Mouse (Mus musculus) kidney, adult 2 months (tissue): ENCODE measurements around the gene Smox. TPM values are rescaled to one million over a fixed set of nuclear protein-coding genes. Genes with fewer than 3 reads are reported as not detected.
"Not testable (repeated sequence)": the region's sequence is repeated elsewhere in the genome, so short reads cannot be mapped to it uniquely, and the experiment has no call there.

Experiments
- DNase-seq: peaks from one replicate; pipeline ENCODE4 v3.0.0; 2021
- H3K27ac ChIP-seq: fragments of 200-500 bp; 2 replicates; pipeline ENCODE4 v1.5.1; 2012; ENCODE audit warnings: low read depth, low read length, control low read depth, inconsistent platforms; ENCODE audit not compliant: insufficient read depth
- H3K27me3 ChIP-seq: fragments of 200-500 bp; replicated peaks from 2 replicates; pipeline ENCODE4 v1.6.1; 2012; ENCODE audit warnings: mild to moderate bottlenecking, moderate library complexity, low read length, inconsistent platforms; ENCODE audit not compliant: control insufficient read depth, insufficient read depth
- H3K36me3 ChIP-seq: fragments of 200-500 bp; 2 replicates; pipeline ENCODE4 v1.6.1; 2012; ENCODE audit warnings: mild to moderate bottlenecking, moderate library complexity, low read length, inconsistent platforms; ENCODE audit not compliant: control insufficient read depth, insufficient read depth
- H3K4me1 ChIP-seq: fragments of 200-500 bp; 2 replicates; pipeline ENCODE4 v1.6.1; 2011; ENCODE audit warnings: low read length; ENCODE audit not compliant: control insufficient read depth, insufficient read depth
- H3K4me3 ChIP-seq: fragments of 200-500 bp; 2 replicates; pipeline ENCODE4 v1.5.1; 2011; ENCODE audit warnings: mild to moderate bottlenecking, low read depth, low read length, control low read depth; ENCODE audit not compliant: insufficient read depth
- CTCF ChIP-seq: fragments of 200-500 bp; conservative IDR thresholded peaks from 2 replicates; pipeline ENCODE4 v1.5.1; 2011; ENCODE audit warnings: low read depth, mild to moderate bottlenecking, control low read depth, low read length, moderate library complexity, mixed read lengths; ENCODE audit not compliant: insufficient read depth, insufficient read length
- POLR2A ChIP-seq: fragments of 200-500 bp; IDR thresholded peaks from one replicate; pipeline ENCODE4 v1.6.1; 2011; ENCODE audit warnings: low read depth, low read length, control low read depth
- WGBS: fragments of 180-500 bp; shearing (Covaris S2); methylation state at CpG from one replicate; pipeline ENCODE4 v1.1.7; 2018; 5-methylcytosine and 5-hydroxymethylcytosine counted together
- polyA plus RNA-seq: library from polyadenylated mRNA; depleted of rRNA; stranded (reverse); fragments of >200 nt; gene quantifications from 2 replicates; pipeline ENCODE4 v1.2.3, GENCODE M21; 2012

The Smox gene
- polyA plus RNA-seq, 1 experiment = 12.5 TPM

- Histone ChIP-seq H3K36me3 (no peaks in the 10 kb centered on the region), H3K27ac (no peak overlapping the region), H3K27me3 (no peaks in the 10 kb centered on the region), H3K4me3 (no peak overlapping the region), H3K4me1 (no peaks in the 10 kb centered on the region)
- TF ChIP-seq POLR2A = no peak
- TF ChIP-seq CTCF = no peak
- WGBS = 90% methylated on average over 6 of the region's 6 CpGs
- no peak for DNase-seq
Measured at GRCm38 (mm10) chr2:131473749-131474148, 17.5 kb upstream of the Smox start.

DNA sequence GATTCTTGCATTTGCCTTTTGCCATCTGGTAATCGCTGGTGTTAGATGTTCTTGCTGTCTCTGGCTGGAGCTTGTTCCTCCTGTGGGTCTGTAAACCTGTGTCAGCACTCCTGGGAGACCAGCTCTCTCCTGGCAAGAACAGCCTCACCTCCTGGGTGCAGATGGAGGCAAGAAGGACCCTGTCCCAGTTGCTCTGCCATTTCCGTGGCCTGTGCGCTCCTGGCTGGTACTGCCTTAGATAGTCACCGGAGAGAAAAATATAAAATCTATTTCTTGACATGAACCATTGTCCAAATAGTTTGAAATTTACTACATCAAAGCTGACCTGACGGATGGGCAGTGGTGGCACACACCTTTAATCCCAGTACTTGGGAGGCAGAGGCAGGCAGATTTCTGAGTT lies 14.2 kb upstream of the Smox start:
- not testable (repeated sequence) for H3K27ac ChIP-seq, H3K4me3 ChIP-seq, H3K4me1 ChIP-seq, H3K36me3 ChIP-seq, DNase-seq, H3K27me3 ChIP-seq
- 93% methylated on average over 5 of the region's 5 CpGs for whole genome bisulfite sequencing

DNA sequence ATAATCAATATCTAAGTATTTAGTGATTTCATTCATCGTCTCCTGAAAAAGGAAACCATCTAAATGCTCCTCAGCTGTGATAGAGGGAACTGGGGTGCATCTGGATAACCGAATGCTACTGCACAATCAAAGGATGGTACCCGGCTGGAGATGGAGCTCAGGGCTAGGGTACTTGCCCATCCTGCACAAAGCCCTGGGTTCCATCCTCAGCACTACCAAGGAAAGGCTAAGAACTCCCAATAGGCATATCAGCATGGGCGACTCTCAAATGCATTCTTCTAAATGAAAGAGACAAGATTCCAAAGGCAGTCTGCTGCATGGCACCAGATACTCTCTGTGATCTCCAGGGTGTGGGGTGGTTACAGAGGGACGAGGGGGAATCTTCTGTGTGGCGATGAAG lies 13.4 kb upstream of the Smox start:
- H3K4me3 ChIP-seq = no peak overlapping the region
- no peaks in the 10 kb centered on the region for H3K4me1 ChIP-seq
- no peak for DNase-seq
- 73% methylated on average over 6 of the region's 6 CpGs for WGBS
- no peaks in the 10 kb centered on the region for H3K36me3 ChIP-seq
- TF ChIP-seq CTCF (no peak), POLR2A (no peak)
- no peaks in the 10 kb centered on the region for H3K27me3 ChIP-seq
- no peak overlapping the region for H3K27ac ChIP-seq

GRCm38 (mm10) chr2:131478349-131478748 lies 12.9 kb upstream of the Smox start:
- no peaks in the 10 kb centered on the region for H3K36me3 ChIP-seq
- WGBS = 33% methylated on average over 8 of the region's 8 CpGs
- no peak for DNase-seq

GRCm38 (mm10) chr2:131478916-131479315 lies 12.4 kb upstream of the Smox start:
- H3K27ac ChIP-seq = no peak overlapping the region
- no peaks in the 10 kb centered on the region for H3K4me1 ChIP-seq
- 77% methylated on average over 4 of the region's 4 CpGs for whole genome bisulfite sequencing

More at GRCm38 (mm10) chr2:131478349-131478748, 12.9 kb upstream of the Smox start:
- no peaks in the 10 kb centered on the region for H3K4me1 ChIP-seq
- H3K27me3 ChIP-seq = no peaks in the 10 kb centered on the region
- no peak overlapping the region for H3K4me3 ChIP-seq
- TF ChIP-seq CTCF (no peak), POLR2A (no peak)
- H3K27ac ChIP-seq = no peak overlapping the region

GRCm38 (mm10) chr2:131481733-131482132 lies 9.6 kb upstream of the Smox start:
- no peaks in the 10 kb centered on the region for H3K4me1 ChIP-seq
- H3K4me3 ChIP-seq = no peak overlapping the region
- 65% methylated on average over 1 of the region's 1 CpGs for WGBS
- H3K27me3 ChIP-seq = no peaks in the 10 kb centered on the region
- H3K36me3 ChIP-seq = no peaks in the 10 kb centered on the region
- no peak overlapping the region for H3K27ac ChIP-seq
- TF ChIP-seq CTCF (no peak), POLR2A (no peak)
- no peak for DNase-seq

More at GRCm38 (mm10) chr2:131478916-131479315, 12.4 kb upstream of the Smox start:
- no peaks in the 10 kb centered on the region for H3K36me3 ChIP-seq
- no peak for DNase-seq
- TF ChIP-seq POLR2A (no peak), CTCF (no peak)
- no peaks in the 10 kb centered on the region for H3K27me3 ChIP-seq
- no peak overlapping the region for H3K4me3 ChIP-seq

DNA sequence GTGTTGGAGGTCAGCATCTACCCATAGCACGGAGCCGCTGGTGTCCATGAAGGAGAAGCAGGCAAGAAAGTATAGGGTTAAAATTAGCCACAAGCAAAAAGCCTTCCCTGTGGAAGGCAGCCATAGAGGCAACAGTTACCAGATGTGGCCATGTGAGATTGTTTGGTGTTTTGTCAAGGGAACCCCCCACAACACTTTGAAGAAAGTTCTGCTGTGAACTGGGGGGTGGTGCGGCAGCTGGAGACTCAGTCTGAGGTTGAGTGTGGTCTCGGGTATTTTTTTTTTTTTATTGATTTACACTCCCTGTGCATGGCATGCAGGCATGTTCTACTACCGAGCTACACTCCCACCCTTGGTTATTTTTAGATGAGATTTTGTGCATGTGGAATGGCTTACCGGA lies 8.8 kb upstream of the Smox start:
- no peaks in the 10 kb centered on the region for H3K36me3 ChIP-seq
- no peak overlapping the region for H3K4me3 ChIP-seq
- no peaks in the 10 kb centered on the region for H3K4me1 ChIP-seq
- H3K27ac ChIP-seq = no peak overlapping the region
- no peak for DNase-seq
- 77% methylated on average over 6 of the region's 6 CpGs for WGBS
- no peaks in the 10 kb centered on the region for H3K27me3 ChIP-seq
- TF ChIP-seq CTCF (no peak), POLR2A (no peak)

- no peak for TF ChIP-seq CTCF
- no peak for TF ChIP-seq POLR2A
- Histone ChIP-seq H3K27me3 (no peaks in the 10 kb centered on the region), H3K27ac (no peak overlapping the region), H3K4me3 (no peak overlapping the region), H3K4me1 (no peaks in the 10 kb centered on the region), H3K36me3 (no peaks in the 10 kb centered on the region)
- DNase-seq = no peak
- WGBS = 65% methylated on average over 7 of the region's 7 CpGs
Measured at GRCm38 (mm10) chr2:131483562-131483961, 7.7 kb upstream of the Smox start.
